Mouse (Mus musculus) telencephalon, adult 2 months (tissue): ENCODE results near the gene Igfbpl1.

Source experiments
- DNase-seq: peaks from one replicate; pipeline ENCODE4 v3.0.0-alpha.2; 2011; ENCODE audit warnings: low read depth, low spot score

The Igfbpl1 gene

GRCm38 (mm10) chr4:45822781-45823575 is 3.7 kb downstream of the Igfbpl1 start:
- DNase-seq, result no peak

GRCm38 (mm10) chr4:45821995-45822394 is 4.7 kb downstream of the Igfbpl1 start:
- no peak for DNase-seq

- DNase-seq, result no peak
These were observed 6.5 kb downstream of the Igfbpl1 start for GRCm38 (mm10) chr4:45820074-45820830.

DNA sequence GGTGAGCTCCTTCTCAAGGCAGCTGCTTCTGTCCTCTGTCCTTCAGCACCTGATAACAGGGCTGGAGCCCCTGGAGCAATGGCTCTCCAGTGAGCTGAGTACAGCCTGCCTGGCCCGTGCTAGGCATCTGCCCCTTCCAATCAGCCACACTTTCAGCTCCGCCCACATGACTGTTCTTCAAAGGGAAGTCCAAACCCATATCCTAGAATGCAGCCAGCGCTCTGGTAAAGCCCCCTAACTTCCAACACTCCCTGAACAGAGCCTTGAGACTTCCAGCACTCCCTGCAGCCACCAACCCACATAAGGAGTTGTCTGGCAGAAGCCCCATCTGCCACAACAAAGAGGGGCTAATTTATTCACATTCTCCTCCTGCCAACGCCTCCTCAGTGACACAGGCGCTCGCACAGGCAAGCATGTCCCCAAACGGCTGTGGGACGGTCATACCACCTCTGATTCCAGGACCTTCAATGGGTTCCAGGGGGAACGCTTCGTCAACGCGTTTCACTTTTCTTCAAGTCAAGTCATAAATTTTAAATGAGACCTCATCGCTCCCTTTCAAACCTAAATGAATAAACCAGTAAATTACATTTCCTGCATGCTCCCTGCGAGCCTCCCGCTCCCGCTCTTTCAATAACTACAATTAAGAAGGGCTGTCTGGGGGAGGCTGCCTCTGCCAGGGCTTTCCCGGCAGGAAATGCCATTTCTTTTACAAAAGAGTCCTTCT is 7.4 kb downstream of the Igfbpl1 start:
- DNase-seq, result peak; percentile 58

- DNase-seq, result no peak
These were observed 7.9 kb downstream of the Igfbpl1 start for GRCm38 (mm10) chr4:45818814-45819207.

- no peak for DNase-seq
These were observed 11.2 kb downstream of the Igfbpl1 start for GRCm38 (mm10) chr4:45815542-45815941.

GRCm38 (mm10) chr4:45811250-45811649 is 15.5 kb downstream of the Igfbpl1 start:
- no peak for DNase-seq

- DNase-seq, result no peak
These were observed 18.7 kb downstream of the Igfbpl1 start for GRCm38 (mm10) chr4:45808034-45808433.

DNA sequence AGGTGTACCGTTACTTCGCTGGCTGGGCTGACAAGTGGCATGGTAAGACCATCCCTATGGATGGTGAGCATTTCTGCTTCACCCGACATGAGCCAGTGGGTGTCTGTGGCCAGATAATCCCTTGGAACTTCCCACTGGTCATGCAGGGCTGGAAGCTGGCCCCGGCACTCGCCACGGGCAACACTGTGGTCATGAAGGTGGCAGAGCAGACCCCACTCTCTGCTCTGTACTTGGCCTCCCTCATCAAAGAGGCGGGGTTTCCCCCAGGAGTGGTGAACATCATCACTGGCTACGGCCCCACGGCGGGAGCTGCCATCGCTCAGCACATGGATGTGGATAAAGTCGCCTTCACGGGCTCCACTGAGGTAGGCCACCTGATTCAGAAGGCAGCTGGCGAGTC is 23.8 kb downstream of the Igfbpl1 start:
- no peak for DNase-seq

GRCm38 (mm10) chr4:45799956-45800537 is 26.7 kb downstream of the Igfbpl1 start:
- DNase-seq, result no peak

DNA sequence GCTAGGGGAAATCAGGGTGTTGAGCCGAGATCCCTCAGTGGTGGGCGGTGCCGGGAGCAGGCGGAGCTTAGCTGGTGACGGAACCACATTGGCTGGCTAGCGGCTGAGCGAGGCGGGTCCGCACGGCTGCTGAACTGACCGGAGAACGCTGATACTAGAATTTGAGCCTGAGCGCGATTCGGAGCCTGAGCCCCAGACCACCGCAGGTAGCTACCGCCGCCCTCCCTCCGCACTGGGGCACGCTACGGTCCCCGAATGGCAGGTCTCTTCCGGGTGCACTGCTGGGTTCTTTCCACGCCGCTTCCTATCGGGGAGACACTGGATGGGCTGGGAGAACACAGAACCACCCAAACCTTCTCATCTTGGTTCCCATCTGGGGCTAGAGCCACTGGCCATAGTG is 27.8 kb downstream of the Igfbpl1 start, which contains the start of gene Aldh1b1:
Aldh1b1 (plus strand) TSS at position 59 of the 400 bp plus-strand sequence.
- peak; percentile 36 for DNase-seq

DNA sequence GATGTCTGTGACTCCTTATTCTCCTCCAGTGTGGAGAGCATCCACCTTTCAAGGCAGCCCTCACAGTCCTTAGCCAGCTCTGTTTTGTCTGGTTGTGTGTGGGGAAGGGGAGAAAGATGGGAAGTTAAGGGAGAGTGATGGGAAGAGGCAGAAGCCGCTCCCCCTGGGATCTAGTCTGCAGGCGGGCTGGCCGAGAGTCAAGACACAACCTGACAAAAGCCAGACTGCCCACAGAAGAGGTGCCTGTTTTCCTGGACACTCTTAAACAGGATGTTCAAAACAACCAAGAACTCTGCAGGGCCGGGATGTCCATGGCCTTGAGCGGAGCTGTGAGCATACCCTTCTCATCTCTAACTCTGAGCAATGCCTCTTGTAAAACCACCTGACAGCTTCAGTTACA is 30.0 kb downstream of the Igfbpl1 start:
- no peak for DNase-seq

DNA sequence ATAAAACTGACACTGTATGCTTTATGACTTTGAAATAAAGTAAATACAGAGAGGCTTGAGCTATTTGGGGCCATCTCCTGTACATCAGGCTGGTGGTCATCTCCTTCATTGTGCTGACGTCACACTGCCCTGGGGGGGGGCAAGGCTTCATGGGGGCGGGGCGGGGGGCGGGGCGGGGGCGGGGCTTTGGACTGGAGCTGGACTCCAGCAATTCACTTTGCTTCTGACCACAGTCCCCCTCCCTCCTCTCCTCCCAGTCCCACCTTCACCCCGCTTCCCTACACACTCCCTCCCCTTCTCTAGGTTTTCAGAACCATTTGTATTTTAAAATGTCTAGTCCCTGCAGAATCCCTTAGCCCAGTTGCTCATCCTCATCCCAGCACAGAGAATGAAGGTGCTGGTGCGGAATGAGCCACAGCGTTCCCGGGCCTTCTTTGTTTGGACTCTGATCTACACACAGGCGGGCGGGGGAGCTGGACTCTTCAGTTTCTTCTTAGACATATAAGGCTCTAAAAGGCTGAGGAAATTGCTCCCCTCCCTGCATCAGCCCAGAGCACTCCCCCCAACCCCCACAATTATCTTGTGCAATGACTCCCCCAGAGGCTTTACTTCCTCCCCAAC is 31.4 kb downstream of the Igfbpl1 start:
- DNase-seq, result no peak

GRCm38 (mm10) chr4:45790018-45790417 is 36.7 kb downstream of the Igfbpl1 start:
- no peak for DNase-seq

DNA sequence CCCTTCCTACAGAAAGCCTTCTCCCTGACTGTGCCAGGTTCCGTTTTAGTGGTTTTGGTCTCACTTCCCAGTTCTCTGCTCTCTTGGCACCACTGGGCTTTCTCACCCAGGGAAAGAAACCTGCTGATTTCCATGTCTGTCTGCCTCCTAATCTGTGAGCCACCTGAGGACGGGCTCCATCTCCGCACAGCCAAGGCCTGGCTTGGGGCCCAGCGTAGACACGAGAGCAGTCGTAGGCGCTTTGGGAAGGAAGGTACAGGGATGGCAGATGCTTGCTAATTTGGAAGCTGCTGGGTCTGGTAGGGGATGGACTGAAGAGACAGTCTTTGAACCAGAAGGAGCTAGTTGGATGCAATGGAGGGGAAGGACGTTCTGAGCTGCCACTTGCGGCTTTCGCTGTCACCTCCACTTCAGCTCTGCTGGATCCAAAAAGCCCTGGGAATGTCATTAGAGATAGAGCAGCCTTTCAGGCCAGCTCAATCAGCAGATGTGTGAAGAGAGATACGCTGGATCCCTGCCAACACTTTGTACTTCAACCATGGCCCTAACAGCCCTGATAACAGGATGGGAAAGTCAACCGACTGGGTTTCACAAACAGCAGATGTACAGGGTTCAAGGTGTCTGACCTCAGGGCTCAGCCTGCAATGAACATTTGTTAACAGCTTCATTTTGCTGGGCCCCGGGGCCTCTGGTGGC is 37.3 kb downstream of the Igfbpl1 start:
- peak; percentile 79 for DNase-seq

DNA sequence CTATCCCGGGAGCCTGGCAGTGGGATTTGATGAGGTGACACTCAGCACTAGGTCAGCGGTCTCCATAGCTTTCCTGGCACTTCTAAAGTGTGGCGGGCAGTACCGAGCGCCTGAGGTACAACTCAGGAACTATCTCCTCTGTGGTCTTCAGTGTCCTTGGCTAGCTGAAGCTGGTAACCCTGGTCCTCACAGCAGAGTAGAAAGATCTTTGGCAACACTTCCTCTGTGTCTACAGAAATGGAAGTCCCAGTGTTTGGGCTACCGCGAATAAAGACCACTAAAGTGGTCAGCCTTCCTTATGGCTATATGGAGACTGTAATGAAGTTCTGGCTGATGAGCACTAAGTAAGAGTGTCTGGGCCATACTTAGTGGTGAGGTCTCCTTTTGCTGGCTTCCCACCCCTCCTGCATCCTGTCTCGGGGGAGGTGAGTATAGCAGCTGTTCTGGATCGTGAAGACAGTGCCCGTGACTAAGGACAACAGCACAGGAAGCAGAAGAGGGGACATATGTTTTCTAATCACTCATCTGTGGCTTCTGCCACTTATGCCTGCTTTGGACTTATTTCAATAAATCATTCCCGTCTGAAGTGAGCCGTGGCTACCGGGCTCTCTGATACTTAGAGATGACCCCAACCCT is 38.2 kb downstream of the Igfbpl1 start:
- DNase-seq, result no peak

DNA sequence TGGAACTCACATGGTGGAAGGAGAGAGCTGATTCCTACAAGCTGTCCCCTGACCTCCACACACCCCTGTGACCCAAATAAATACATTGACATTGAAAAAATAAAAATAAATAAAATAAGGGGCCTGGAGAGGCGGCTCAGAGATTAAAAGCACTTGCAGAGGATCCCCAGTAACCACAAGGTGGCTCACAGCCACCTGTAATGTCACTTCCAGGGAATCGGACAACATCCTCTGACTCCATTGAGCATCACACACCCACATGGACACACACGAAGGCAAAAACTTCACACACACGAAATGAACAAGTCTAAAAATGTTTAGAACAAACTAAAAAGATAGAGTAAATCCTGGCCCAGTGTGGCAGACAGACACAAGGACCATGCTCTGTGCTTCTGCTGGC is 40.0 kb downstream of the Igfbpl1 start:
- no peak for DNase-seq

- no peak for DNase-seq
These were observed 40.8 kb downstream of the Igfbpl1 start for GRCm38 (mm10) chr4:45785959-45786358.

DNA sequence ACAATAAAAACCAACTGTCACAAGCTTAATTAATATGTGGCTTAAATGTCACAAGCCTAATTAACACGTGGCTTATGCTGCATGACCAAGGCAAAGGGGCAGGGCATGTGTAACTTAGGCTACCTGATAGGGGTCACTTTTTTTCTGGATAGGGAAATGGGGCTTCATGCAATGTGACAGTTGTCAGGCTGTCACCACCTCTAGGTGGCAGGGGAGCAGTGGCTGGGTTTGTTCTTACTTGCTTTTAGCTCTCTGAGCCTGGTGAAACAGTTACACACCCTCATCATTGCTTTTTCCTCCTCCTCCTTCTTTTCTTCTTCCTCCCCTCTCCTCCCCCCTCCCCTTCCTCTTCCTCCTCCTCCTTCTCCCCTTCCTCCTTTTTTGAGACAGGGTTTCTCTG is 43.1 kb downstream of the Igfbpl1 start:
- DNase-seq, result no peak

DNA sequence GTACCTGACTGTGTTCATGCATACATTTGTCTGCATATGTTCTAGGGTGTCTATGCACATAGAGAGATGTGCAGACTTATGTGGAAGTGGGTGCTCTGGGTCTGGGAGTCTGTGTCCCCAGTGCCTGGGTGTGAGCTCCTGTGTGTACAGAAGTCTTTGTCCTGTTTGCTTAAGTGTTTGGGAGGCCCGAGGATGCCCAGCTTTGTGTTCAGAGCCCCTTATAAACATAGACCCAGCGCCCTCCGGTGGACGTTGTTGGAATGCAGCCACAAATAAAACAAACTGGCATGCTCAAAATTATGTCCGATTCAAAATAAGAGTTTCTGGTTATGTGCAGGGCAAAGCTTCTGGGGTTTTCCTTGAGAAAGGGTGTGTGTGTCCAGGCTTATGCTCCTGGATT is 55.1 kb downstream of the Igfbpl1 start:
- DNase-seq, result peak; percentile 48
